Mouse (Mus musculus) midbrain, embryonic 12.5 days (tissue): ENCODE results near the gene Mdk. TPM values are rescaled to one million over a fixed set of nuclear protein-coding genes. Genes with fewer than 3 reads are reported as not detected.

Source experiments
- ATAC-seq: fragments of 200-750 bp; cut with Nextera tagmentation; 2 replicates; pipeline ENCODE4 v1.8.0; 2017; ENCODE audit warnings: low read depth, moderate TSS enrichment, moderate library complexity; ENCODE audit not compliant: low FRiP score
- H3K27ac ChIP-seq: fragments of 300-500 bp; sonication (generic); replicated peaks from 2 replicates; pipeline ENCODE4 v1.5.1; 2016; ENCODE audit warnings: mild to moderate bottlenecking
- H3K27me3 ChIP-seq: fragments of 300-500 bp; sonication (generic); 2 replicates; pipeline ENCODE4 v1.6.1; 2016; ENCODE audit warnings: mild to moderate bottlenecking
- H3K36me3 ChIP-seq: fragments of 300-500 bp; sonication (generic); 2 replicates; pipeline ENCODE4 v1.6.1; 2016
- H3K4me1 ChIP-seq: fragments of 300-500 bp; sonication (generic); 2 replicates; pipeline ENCODE4 v1.6.1; 2016
- H3K4me2 ChIP-seq: fragments of 300-500 bp; sonication (generic); replicated peaks from 2 replicates; pipeline ENCODE4 v1.6.1; 2016; ENCODE audit warnings: mild to moderate bottlenecking, moderate library complexity
- H3K4me3 ChIP-seq: fragments of 300-500 bp; sonication (generic); 2 replicates; pipeline ENCODE4 v1.5.1; 2016; ENCODE audit warnings: mild to moderate bottlenecking
- H3K9ac ChIP-seq: fragments of 300-500 bp; sonication (generic); replicated peaks from 2 replicates; pipeline ENCODE4 v1.6.1; 2016; ENCODE audit warnings: mild to moderate bottlenecking, moderate library complexity
- H3K9me3 ChIP-seq: fragments of 300-500 bp; sonication (generic); 2 replicates; pipeline ENCODE4 v1.6.1; 2016; ENCODE audit warnings: mild to moderate bottlenecking
- WGBS: fragments of 180-500 bp; shearing (Covaris S2); methylation state at CpG from one replicate; pipeline ENCODE4 v1.1.7; 2016; 5-methylcytosine and 5-hydroxymethylcytosine counted together
- polyA plus RNA-seq: library from polyadenylated mRNA; unstranded; fragments of >200 nt; fragmentation: Nextera tagmentation; extraction: Ambion mirVana; gene quantifications from 2 replicates; pipeline ENCODE4 v1.2.1, GENCODE M21; 2016

Mdk gene
- 672 and 763 TPM in 2 replicates for polyA plus RNA-seq

DNA sequence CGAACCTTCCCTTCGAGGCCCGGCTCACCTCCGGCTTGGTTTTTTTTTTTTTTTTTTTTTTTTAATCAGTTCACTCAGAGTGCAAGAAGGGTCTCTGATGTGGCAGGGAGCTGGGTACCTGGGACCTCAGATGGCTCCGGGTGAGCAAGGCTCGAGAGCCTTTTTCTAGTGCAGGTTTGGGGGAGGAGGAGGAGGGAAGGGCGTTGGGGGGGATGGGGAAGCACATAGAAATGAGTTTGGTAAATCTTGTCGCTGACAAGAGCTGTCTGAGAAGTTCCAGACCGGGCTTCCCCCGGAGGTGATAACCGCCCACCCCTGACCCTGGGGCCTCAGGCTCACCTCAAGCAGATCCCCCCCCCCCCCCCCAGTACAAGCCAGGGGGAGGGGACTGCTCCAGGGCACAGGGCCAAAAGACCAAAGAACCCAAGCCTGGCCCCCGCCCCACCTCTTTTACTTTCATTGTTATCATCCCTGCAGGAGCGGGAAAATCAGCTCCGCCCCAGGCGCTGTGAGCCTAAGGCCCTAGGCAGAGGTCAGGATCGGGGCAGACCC lies at the start of gene Mdk:
Mdk (minus strand) TSS at position 138 of the 552 bp plus-strand sequence.
- Histone ChIP-seq H3K4me2 (peak within 1 kb of the TSS; percentile 75), H3K9ac (peak within 1 kb of the TSS; percentile 94), H3K9me3 (no peaks in the 10 kb centered on the region), H3K36me3 (peaks cover 27% of the 10 kb centered on the region), H3K4me1 (peaks cover 44% of the 10 kb centered on the region), H3K27ac (peak within 1 kb of the TSS; percentile 94), H3K4me3 (peak within 1 kb of the TSS; percentile 76), H3K27me3 (peaks cover 4% of the 10 kb centered on the region; the same call in 1 of the 2 replicates)
- 2% methylated on average over 15 of the region's 16 CpGs for WGBS
- peak; percentile 12 for ATAC-seq

DNA sequence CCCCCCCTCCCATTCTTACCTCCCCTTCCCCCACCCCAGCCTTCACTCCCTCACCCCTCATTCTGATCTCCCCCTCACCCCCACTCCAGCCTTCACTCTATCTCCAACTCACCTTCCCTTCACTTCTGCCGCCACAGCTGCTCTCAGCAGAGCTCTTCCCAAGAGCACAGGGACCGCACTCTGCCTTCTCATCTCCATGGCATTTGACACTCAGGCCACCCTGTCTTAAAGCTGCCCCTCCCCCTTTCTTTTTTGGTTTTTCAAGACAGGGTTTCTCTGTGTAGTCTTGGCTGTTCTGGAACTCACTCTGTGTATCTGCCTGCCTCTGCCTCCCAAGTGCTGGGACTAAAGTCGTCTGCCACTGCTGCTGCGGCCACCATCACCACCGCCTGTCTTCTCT lies 48.7 kb upstream of the Mdk start:
- Histone ChIP-seq H3K27ac (no peak overlapping the region), H3K9ac (no peak overlapping the region), H3K27me3 (peaks cover 37% of the 10 kb centered on the region), H3K9me3 (no peaks in the 10 kb centered on the region), H3K4me2 (no peak overlapping the region), H3K36me3 (no peaks in the 10 kb centered on the region), H3K4me1 (peaks cover 35% of the 10 kb centered on the region), H3K4me3 (no peak overlapping the region)
- ATAC-seq = no peak
- 44% methylated on average over 5 of the region's 5 CpGs for WGBS

DNA sequence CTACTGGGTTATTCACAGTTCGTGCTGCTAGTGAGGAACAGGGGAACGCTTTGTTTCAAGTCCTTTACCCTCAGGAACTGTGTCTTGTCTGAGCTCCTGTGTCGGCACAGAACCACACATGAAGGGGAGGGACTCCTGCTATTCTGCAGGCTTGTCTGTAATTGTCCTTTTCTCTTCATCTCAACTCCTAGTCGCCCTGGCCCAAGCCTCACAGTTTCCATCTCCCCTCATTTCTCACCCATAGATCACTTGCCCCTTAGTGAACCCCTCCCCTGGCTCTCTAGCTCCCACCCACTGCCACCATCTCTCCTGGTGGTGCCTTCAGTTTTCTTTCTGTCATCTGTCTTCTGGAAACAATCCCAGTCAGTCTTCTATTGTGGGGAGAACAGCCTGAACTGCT lies 48.1 kb upstream of the Mdk start:
- H3K9me3 ChIP-seq = no peaks in the 10 kb centered on the region
- H3K27me3 ChIP-seq = peaks cover 41% of the 10 kb centered on the region
- H3K36me3 ChIP-seq = no peaks in the 10 kb centered on the region
- no peak overlapping the region for H3K4me3 ChIP-seq
- no peak overlapping the region for H3K27ac ChIP-seq
- no peak for ATAC-seq
- no peak overlapping the region for H3K9ac ChIP-seq
- WGBS = 14% methylated on average over 4 of the region's 4 CpGs
- H3K4me1 ChIP-seq = peaks cover 41% of the 10 kb centered on the region
- H3K4me2 ChIP-seq = no peak overlapping the region

DNA sequence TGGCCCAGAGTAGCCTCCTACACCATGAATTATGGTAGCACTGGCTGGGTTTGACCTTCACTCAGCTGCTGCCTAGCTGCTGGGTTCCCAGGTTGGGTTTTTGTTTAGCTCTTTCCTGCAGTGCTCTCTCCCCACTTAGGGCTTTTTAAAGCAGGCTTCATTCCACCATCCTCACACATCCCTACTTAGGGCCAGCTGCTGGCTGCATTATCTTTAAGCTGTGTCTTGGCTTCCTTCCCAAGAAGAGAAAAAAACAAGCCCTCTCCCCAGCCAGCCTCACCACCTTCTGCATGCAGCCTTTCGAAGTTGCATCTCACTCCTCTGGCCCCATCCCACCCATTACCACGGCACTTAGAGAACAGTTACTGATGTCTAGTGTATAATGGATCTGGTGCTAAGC lies 46.5 kb upstream of the Mdk start:
- Histone ChIP-seq H3K27ac (no peak overlapping the region), H3K4me1 (peaks cover 35% of the 10 kb centered on the region), H3K9me3 (no peaks in the 10 kb centered on the region), H3K4me3 (no peak overlapping the region), H3K27me3 (peaks cover 58% of the 10 kb centered on the region), H3K36me3 (no peaks in the 10 kb centered on the region), H3K9ac (no peak overlapping the region), H3K4me2 (no peak overlapping the region)
- no peak for ATAC-seq
- 38% methylated on average over 2 of the region's 2 CpGs for WGBS

DNA sequence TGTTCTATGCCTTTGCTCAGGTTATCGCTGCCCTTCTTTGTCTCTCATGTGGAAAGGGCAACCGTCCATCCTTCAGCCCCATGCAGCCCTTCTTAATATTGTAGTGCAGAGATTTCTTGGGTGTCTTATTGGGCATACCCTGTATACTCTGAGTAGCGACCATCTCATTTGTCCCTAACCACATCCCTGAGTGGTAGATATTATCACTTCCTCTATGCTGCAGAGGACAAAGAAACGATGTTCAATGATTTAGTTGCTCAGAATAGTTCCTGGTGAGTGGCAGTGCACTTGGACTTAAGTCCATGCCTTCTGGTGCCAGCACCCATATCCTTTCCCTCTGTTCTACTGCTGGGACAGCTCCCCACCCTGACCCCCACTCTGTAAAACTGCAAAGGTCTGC lies 45.9 kb upstream of the Mdk start:
- no peak overlapping the region for H3K27ac ChIP-seq
- no peak for ATAC-seq
- no peaks in the 10 kb centered on the region for H3K36me3 ChIP-seq
- H3K4me1 ChIP-seq = peaks cover 38% of the 10 kb centered on the region
- peaks cover 61% of the 10 kb centered on the region for H3K27me3 ChIP-seq
- 85% methylated on average over 4 of the region's 4 CpGs for WGBS
- H3K4me3 ChIP-seq = no peak overlapping the region
- no peak overlapping the region for H3K9ac ChIP-seq
- H3K9me3 ChIP-seq = no peaks in the 10 kb centered on the region
- no peak overlapping the region for H3K4me2 ChIP-seq

DNA sequence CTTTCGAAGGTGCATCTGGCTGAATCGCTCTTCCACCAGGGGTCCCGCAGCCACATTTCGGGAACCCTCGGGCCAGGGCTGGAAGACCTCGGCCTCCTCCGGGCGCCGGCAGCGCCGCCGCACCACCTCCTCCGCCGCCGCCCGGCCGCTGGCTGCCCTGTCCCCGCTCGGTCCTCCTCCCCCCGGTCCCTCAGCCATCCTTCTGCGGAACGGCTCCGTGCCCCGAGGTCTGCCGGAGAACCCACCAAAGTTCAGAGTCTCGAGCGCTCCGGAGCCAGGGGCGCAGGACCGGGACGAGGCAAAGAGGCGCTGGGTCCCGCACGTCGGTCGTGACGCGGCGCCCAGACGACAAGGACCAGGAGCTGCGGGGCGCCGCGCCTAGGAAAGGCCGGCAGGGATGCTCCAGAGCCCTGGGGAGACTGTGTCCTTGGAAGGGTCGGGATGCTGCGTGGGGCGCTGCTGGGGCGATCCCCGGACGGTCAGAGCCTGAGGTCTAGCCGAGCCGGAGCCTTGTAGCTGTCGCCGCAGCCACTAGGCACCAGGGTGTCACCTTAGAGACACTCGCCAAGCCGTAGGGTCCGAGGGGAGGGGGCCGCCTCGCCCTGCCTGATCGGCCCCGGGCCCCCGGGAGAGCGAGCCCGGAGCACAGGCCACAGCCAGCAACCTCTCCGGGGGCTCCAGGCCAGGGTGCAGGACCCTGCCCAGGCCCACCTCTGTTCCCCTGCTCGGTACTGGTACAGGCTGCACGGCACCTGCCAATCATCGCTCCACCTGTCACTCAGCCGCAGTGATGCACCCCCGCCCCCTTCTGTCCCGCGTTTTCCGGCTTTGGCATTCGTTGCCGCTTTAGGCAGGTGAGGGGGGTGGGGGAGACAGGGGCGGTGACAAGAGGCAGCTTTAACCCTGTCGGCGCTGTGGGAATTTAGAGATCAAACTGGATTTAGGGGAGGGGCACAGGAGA lies 43.8 kb upstream of the Mdk start, which contains the start of gene Dgkz:
Dgkz (minus strand) TSS at position 284 of the 961 bp plus-strand sequence.
- no peaks in the 10 kb centered on the region for H3K9me3 ChIP-seq
- H3K9ac ChIP-seq = peak within 1 kb of the TSS; percentile 48
- peak within 1 kb of the TSS; percentile 57 for H3K4me2 ChIP-seq
- ATAC-seq = peak; percentile 36
- peak within 1 kb of the TSS; percentile 41 for H3K4me3 ChIP-seq
- H3K4me1 ChIP-seq = peaks cover 52% of the 10 kb centered on the region
- H3K27me3 ChIP-seq = peaks cover 74% of the 10 kb centered on the region
- 1% methylated on average over 77 of the region's 79 CpGs for WGBS
- H3K27ac ChIP-seq = no peak within 1 kb of the TSS
- H3K36me3 ChIP-seq = no peaks in the 10 kb centered on the region

DNA sequence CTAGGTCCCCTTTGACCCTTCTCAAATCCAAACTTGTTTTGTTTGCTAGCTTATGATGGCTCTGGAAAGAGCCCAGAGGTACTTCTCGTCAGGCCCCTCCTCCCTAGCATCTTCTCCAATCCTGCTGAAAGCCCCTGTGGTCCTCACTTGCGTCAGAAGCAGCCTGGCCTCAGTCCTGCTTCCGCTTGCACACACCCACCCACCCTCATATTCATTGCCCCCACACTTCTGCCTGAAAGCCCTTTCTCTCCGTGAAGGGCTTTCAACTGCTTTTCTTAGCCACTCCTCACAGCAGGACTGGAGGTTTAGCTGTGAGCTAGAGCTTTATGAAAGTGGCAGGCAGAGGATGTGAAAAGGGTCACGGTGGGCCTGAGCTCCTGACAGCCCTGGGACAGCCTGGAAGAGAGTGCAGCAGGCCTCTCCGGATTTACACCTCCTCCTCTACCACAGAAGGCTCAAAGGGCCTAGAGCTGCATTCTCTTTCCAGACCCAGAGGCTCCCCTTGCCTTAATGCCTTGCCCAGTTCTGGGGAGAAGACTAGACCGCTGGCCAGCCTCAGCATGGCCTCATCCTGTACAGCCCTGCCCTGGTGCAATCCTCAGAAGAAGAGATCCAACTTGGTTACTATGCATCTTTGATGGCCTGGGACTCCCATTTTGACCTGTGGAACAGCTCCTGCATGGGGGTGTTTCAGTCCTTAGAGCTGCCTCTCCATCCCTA lies 41.5 kb upstream of the Mdk start:
- H3K9ac ChIP-seq = no peak overlapping the region
- peaks cover 41% of the 10 kb centered on the region for H3K4me1 ChIP-seq
- H3K4me2 ChIP-seq = no peak overlapping the region
- WGBS = 13% methylated on average over 7 of the region's 7 CpGs
- H3K27me3 ChIP-seq = peaks cover 86% of the 10 kb centered on the region
- H3K4me3 ChIP-seq = no peak overlapping the region
- ATAC-seq = no peak
- H3K9me3 ChIP-seq = no peaks in the 10 kb centered on the region
- H3K27ac ChIP-seq = no peak overlapping the region
- no peaks in the 10 kb centered on the region for H3K36me3 ChIP-seq

DNA sequence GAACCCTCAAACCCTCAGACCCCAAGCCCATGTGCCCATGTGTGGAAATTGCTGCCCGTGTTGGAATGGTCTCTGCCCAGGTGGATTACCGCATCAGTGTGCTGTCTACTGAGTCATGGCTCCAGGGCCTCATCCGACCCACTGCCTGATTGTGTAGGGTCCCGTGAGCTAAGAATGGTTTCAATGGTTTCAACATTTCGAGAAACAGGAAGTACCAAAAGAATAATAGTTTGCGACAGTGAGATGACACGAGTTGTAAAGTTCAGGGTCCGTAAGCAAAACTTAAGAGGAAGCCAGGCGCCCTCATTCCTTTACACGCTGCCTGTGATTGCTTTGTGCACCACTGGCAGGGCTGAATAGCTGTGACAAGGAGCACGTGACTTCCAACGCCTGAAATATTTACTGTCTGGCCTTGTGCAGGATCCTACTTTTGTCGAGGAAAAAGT lies 40.0 kb upstream of the Mdk start:
- no peak overlapping the region for H3K4me2 ChIP-seq
- peaks cover 73% of the 10 kb centered on the region for H3K27me3 ChIP-seq
- no peaks in the 10 kb centered on the region for H3K36me3 ChIP-seq
- WGBS = 50% methylated on average over 13 of the region's 13 CpGs
- ATAC-seq = no peak
- H3K9ac ChIP-seq = no peak overlapping the region
- no peak overlapping the region for H3K4me3 ChIP-seq
- H3K27ac ChIP-seq = no peak overlapping the region
- no peaks in the 10 kb centered on the region for H3K9me3 ChIP-seq
- peaks cover 36% of the 10 kb centered on the region for H3K4me1 ChIP-seq

DNA sequence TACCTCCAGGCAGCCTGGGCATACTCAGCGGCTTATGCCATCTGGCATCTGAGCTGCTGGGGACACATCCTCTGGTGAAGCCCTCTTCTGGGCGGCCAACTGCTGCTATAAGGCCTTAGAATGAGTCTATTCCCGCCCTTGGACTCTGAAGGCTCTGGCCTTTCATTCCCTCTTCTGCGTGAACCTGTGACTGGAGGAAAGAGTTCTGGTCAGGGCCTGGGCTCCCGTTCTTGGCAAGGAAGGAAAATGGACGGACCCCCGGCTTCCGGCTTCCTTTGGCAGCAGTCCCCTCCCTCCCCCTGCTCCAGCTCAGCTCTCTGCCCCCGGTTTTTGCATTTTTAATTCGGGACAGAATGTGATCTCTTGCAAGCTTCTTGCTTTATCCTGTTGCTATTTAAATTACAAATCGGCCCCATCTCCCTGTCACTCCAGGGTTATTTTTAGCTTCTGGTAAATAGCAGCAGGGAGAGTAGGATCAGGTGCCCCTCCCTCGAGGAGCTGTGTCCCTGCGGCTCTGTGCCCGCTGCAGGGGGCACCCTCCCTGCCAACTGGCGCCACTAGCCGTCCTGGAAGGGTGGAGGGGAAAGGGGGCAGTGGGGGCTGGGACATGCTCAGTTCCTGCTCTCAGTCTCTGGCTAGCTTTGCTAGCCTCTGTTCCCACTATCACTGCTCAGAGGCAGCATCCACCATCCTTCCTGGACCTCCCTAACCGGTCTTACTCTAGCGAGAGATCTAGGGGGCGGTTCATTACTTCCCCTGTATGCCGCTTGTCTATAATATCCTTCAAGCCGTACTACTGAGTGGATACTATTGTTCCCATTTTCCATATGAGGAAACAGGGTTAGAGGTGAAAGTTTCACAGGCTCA lies 39.4 kb upstream of the Mdk start:
- Histone ChIP-seq H3K27me3 (peaks cover 72% of the 10 kb centered on the region), H3K4me3 (no peak overlapping the region), H3K9me3 (no peaks in the 10 kb centered on the region), H3K4me2 (peak overlapping the region; percentile 31), H3K27ac (0 out of 2 replicates have a peak overlapping the region, but pooled peaks have one; percentile 22), H3K36me3 (no peaks in the 10 kb centered on the region), H3K9ac (peak overlapping the region; percentile 20; the same call in 1 of the 2 replicates), H3K4me1 (peaks cover 36% of the 10 kb centered on the region)
- 18% methylated on average over 21 of the region's 21 CpGs for WGBS
- 0 out of 2 replicates have a peak, but pooled peaks have one; percentile 14 for ATAC-seq

DNA sequence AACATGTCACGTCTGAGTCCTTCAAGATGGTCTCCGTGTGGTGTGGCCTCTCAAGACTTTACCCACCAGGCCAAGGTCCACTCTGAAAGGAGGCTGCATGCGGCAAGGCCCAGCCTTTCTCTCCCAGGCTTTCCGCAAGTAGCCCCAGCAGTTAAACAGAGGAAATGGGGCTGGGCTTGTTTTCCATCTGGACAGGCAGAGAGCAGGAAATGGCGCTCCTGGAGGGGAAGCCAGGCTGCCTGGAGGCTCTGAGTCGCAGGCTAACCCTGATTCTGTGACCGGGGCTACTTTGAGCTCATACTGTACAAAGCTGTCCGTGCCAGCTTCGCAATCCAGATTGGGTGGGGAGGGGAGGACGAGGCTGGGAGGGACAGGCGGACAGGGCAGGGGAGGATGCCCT lies 35.9 kb upstream of the Mdk start:
- Histone ChIP-seq H3K27me3 (peaks cover 57% of the 10 kb centered on the region), H3K9ac (no peak overlapping the region), H3K36me3 (no peaks in the 10 kb centered on the region), H3K4me1 (peaks cover 19% of the 10 kb centered on the region), H3K9me3 (no peaks in the 10 kb centered on the region), H3K4me3 (no peak overlapping the region), H3K4me2 (no peak overlapping the region), H3K27ac (peak overlapping the region; percentile 35; the same call in 1 of the 2 replicates)
- 72% methylated on average over 11 of the region's 11 CpGs for WGBS
- no peak for ATAC-seq

DNA sequence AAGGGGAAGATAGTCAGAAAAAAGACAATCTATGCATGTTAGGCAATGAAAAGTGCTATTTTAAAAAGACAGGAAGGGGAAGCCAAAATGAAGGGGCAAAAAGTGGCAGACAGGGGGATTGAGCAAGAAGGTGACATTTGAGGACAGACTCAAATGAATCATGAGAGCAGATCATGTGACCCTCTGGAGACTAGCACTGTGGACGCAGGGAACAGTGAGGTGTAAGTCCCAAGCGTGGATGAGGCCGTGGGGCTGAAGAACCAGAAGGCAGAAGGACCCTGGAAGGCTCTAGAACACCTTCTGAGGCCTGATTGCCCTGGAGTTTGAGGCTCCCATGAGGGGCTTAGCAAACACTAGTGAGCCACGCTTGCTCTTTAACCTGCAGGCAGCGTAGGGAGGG lies 34.3 kb upstream of the Mdk start:
- Histone ChIP-seq H3K27me3 (peaks cover 45% of the 10 kb centered on the region), H3K9me3 (no peaks in the 10 kb centered on the region), H3K27ac (no peak overlapping the region), H3K36me3 (no peaks in the 10 kb centered on the region), H3K9ac (no peak overlapping the region), H3K4me3 (no peak overlapping the region), H3K4me2 (no peak overlapping the region), H3K4me1 (peaks cover 21% of the 10 kb centered on the region)
- 88% methylated on average over 5 of the region's 5 CpGs for WGBS
- no peak for ATAC-seq
